Mouse (Mus musculus): ENCODE data around the gene Atp5mpl.
"Not testable (repeated sequence)": the region's sequence is repeated elsewhere in the genome, so short reads cannot be mapped to it uniquely, and the experiment has no call there.

Atp5mpl gene

DNA sequence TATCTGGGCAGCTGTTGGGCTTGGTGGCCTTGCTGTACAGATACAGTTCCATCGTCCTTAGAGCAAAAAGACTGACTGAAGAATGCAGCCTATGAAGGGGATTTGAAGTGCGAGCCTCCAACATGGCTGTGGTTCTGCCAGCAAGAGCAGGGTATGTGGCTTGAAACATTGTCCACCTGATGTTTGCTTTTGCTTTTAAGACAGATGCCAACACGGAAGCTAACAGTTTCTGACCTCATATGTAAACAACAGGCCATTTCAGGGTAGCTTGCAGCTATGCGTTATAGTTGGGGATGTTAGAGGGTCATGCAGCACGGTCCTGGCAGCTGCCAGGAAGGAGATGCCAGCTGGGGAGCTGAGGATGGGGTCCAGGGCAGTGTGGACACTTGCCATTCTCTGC is 16.3 kb downstream of the Atp5mpl start:
- no peak for DNase-seq (ENCODE audit: low spot score in 2 of 2)

DNA sequence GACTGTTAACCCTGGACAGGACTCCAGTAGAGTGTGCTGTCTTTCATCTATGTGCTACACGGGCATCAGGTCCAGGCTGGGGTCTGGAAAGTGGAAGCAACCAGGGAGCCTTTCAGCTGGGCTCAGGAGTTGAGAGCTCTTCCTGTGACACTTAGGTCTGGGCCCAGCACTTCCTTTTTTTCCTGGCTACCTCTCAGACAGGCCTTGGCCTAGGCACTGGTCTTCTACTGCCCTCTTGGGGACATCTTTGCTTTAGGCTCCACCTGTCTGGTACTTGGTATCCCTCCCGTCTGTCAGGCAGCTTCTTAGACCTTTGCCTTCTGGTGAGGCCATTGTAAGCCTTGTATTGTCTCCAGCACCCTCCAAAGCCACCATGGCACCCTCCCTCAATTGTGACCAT is 20.1 kb downstream of the Atp5mpl start:
- DNase-seq (ENCODE audit: low spot score in 2 of 2) = no peak

DNA sequence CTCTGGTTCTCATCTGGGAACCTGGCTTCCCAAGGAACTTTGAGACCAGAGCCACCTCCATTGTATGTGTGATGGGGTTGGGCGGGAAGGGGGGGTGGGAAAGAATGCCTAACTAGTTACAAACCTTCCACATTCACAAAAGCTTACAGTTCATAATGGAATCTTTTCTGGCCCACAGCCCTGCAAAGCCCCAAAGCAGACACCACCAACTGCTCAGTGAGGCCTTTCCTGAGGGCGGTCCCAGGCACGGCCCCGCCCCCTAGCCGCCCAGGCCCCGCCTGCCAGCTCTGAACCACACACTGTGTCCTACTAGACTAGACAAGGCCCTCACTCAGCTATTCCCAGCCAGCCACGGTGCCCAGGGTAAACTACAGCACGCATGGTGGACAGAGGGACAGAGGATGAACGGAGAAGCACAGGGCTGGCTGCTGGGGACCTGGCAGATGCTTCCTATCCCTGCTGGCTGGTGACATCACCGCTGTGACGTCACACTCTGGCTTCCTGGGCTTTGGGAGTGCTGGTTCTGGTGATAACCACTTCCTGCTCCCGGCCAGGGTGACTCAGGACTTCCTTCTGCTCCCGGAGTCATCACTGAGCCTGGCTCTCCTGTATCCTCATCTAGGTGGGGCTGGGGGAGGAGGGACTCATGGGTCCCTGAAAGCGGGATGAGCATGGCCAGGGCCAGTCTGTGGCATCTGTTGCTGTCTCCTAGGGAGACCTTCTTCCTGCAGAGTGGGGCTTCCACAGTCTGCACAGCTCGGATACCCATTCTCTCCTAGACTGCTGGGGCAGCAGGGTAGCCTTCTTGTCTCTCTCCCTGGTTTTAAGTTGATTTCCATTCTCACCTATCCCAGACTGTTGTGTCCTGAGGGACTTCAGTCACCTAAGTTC is 20.8 kb downstream of the Atp5mpl start:
- not testable (repeated sequence) for DNase-seq (ENCODE audit: low spot score in 2 of 2)

DNA sequence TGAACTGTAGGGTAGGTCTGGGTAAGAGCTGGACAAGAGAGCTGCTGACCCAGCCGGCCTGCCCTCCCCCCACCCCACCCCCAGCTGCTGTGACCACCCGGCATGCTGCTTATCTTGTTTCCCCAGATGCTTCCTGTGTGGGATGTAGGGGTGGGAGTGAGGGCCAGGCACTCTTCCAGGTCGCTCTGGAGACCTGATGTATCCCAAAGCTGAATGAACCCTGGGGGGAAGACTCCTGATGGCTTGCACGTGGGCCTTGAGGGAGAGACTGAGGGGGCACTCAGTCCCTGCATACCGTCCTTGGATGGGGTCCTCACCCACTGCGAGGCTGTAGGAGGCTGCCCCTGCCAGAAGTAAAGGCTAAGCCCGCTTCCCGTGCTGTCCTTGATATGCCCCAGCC is 21.7 kb downstream of the Atp5mpl start:
- DNase-seq (ENCODE audit: low spot score in 2 of 2) = no peak

DNA sequence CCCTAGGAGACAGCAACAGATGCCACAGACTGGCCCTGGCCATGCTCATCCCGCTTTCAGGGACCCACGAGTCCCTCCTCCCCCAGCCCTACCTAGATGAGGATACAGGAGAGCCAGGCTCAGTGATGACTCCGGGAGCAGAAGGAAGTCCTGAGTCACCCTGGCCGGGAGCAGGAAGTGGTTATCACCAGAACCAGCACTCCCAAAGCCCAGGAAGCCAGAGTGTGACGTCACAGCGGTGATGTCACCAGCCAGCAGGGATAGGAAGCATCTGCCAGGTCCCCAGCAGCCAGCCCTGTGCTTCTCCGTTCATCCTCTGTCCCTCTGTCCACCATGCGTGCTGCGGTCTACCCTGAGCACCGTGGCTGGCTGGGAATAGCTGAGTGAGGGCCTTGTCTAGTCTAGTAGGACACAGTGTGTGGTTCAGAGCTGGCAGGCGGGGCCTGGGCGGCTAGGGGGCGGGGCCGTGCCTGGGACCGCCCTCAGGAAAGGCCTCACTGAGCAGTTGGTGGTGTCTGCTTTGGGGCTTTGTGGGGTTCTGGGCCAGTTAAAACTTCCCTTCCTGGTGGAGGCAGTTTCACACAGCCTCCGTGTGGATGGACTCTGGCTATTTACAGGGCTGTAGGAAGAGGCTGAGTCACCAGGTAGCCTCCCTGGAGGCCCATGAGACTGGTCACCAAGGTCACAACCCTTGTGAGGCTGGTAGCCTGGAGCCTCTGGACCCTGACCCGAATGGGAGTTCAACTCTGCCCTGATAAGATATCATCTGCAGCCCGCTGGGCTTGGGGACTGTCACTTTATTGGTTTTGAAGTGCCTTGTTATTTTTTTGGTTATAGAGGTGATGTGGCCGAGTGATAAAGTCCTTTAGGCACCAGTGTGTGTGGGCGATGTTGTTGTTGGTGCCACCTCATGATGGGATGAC is 22.5 kb downstream of the Atp5mpl start:
- DNase-seq (ENCODE audit: low spot score in 2 of 2) = not testable (repeated sequence)

DNA sequence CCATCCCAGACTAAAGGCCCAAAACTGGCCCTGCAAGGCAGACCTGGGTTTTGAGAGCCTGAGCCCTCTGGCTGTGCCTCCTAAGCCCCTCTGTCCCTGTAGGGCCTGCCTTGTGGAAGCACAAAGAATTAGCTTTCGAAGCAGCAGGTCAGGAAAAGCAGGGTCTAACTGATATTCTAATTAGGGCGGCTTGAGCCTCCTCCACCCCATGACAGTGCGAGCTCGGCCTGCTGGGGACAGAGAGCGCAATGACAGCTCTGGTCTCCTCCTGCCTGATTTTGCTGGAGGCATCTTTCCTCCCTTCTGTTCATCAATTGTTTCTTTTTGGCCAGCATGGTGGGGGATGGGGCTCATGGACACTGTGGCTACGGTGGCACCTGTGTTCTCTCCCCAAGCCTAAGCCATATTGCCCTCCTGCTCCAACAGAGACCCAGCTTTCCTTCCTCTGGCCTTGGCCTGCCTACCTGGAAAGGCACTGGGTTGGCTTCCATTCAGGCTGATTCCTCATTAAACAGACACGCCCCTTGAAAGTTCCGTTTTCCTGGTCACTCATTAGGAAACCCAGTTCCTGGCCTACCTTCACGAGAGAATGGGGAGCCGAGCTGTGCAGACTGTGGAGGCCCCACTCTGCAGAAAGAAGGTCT is 23.2 kb downstream of the Atp5mpl start:
- DNase-seq (ENCODE audit: low spot score in 2 of 2) = no peak

DNA sequence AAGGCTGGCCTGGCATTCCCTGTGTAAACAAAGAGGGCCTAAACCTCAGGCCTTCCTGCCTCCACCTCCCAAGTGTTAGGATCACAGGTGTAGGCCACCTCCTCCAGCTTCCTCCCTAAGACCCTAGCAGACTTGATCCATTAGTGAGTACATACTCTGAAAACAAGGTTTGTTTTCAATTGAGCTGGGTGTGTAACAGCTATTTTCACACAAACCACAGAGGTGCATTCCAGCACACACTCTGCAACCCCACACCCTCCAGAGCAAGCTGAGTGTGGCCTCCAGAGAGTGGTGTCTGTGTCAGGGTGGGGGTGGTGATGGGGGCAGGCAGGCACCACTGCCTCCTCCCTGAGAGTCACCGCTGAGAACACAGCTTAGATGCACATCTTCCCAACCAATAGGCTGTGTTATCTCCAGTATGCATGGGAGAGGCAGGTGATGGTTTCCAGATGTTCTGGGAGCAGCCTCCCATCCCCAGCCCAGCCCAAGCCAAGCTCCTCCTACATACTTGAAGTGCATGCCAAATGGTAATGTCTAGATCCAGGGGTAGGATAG is 28.1 kb downstream of the Atp5mpl start:
- DNase-seq (ENCODE audit: low spot score in 2 of 2) = no peak

DNA sequence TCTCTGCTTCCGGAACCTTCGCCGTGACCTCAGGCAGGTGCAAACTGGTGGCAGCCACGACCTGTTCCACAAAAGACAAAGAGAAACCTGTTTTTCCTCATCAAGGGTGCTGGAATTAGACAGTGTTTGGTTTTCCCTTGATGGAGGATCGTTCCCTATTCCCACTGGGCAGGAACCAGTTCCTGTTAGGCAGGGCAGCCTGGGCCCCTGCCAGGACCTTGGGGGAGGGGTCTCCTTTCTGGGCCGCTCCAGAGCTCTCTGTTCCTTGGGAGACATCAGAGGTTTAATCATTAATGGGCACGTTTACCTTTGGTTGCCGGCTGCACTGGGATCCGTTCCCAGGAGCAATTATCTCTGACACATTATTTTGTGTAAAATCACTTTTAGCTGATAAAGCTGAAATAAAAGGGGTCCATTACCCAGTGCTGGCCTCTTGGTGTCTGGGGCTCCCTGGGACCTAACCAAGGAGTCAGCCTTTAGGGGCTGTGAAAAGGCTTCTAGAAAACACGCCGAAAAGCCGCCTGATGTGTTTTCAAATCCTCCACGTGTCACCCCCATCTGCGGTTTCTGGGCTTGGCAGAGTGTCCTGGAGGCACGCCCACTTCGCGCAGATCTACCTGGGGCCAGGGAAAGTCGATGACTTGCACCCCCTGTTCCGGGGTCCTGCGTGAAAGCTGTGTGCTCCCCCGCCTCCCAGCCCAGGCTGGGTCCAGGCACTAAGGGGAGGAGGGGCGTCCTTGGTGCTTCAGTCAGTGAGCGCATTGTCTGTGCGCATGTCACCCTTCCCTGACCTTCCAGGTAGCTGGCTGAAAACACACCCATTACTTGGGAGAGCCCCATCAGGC is 29.8 kb downstream of the Atp5mpl start:
- DNase-seq (ENCODE audit: low spot score in 2 of 2) = no peak

DNA sequence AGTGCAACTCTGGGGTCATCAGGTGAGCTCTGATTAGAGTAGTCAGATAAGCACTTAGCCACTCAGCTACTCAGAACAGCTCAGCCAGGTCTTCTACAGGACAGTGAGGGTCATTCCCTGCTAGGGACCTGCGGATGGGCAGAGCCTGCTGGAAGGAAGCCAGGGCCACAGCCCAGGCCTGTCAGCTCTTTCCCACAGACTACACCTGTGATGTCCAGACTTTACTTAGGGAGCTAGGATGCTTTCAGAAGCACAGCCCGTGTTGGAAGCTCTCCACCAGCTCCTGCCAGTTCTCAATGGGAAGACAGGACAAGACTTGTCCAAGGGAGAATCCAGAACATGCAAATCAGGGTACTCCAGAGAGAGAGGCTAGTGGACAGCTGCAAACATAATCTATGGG is 32.8 kb downstream of the Atp5mpl start:
- no peak for DNase-seq (ENCODE audit: low spot score in 2 of 2)

DNA sequence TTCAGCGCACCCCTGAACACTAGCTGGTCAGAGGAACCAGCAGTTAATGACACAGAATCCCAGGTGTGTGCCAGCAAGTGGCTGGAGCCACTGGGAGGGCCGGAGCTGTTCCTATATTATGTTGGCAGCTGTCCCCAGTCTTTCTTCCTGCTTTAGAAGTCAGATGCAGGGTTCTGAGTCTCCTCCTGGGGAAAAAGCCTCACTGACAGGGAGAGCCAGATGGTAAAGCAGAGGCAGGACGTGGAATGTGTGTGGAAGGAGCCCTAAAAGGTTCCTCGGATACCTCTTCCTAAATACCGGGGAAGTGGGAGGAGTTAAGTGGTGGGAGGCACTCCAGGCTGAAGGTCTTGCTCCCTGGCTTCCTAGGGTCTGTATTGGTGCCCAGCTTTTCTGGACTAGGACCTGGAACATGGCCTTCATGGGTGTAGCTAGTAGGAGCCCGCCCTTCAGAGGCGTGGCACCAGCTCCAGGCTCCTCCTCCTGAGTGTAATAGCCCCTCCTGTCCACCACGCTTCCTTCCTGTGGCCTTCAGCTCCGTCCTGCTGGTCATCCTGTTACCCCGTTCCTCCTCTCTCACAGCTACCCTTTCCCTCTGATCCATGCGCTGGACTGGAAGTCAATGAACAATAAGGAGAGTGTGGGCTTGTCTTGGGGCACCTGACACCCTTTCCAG is 33.6 kb downstream of the Atp5mpl start:
- no peak for DNase-seq (ENCODE audit: low spot score in 2 of 2)

DNA sequence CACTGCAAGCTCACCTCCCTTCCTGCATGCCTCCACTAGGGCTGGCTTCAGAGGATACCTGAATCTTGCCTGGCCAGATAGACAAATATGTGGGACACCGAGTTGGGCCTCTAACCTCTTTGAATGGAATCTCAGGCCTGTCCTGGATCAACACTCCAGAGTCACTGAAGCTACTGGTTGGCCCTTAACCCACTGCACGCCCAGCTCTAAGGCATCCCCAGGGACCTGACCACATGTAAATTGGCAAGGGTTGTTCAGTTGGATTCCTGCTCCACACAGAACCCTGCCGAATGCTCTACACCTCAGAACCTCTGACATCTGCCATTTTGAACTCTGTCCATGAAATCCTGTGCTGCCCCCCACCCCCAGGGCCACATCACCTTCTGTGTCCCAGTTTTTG is 34.3 kb downstream of the Atp5mpl start:
- DNase-seq (ENCODE audit: low spot score in 2 of 2) = no peak

DNA sequence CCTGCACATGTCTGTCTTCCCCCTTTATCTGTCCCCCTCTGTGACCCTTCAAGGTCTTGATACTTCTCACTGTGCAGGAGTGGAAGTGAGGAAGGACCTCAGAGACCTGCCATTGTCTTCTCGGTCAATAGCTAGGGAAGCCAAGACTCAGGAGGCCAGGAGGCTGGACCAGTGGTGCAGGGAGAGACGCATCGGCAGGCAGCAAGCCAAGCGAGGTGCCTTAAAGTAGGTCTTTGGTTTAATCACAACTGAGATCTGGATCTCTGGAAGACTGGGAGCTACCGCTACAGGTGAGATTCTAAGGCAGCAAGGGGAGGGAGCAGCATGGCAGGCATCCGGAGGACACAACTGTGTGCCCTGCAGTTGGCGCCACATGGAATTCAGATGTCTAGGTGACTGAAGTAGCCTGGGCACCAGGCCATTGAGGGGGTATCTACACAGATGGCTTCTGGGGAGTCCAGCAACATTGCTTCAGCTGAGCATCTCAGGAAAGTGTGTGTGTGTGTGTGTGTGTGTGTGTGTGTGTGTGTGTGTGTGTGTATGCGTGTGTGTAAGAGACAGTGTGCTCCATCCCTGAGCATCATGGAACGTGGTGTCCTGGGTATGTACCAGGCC is 35.3 kb downstream of the Atp5mpl start:
- no peak for DNase-seq (ENCODE audit: low spot score in 2 of 2)

DNA sequence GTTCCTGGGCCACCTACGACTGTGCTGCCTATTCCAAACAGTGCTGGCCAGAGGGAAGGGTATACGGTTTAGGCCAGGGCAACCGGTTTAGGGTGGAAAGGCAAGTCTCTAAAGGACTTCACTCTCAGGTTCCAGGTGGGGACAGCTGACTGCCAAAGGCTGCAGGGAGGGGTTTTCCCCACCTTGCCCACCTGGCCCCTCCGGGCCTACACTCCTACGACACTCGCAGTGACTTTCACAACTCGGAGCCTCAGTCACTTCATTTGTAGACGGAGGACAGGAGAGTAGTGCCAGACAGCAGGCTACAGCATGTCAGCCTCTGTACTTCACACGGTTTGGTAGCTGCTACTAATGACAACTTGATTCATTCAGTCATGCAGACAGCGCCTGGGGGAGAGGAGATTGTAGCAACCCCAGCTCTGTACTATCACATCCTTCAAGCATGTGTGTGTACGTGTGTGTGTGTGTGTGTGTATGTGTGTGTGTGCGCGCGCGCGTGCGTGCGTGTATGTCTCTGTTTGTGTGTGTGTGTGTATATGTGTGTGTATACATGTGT is 38.3 kb downstream of the Atp5mpl start:
- DNase-seq (ENCODE audit: low spot score in 2 of 2) = no peak

DNA sequence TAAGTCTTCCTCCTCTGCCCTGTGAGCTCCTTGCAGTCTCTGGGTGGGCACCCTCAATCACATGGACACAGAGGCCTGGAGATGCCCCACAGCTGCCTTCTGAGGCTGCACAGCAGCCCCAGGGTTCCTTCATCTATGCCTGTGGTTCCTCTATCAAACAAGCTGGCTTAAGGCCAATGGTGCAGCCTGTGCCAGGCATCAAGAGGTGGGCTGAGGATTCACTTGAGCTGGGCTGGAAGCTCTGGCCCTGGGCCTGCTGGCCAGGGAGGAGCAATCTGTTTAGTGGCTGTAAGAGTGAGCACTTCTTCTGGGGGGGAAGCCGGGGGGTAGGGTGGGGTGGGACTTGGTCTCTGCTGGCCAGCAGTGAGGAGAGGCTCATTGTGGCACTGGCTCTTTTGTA is 39.4 kb downstream of the Atp5mpl start:
- no peak for DNase-seq (ENCODE audit: low spot score in 2 of 2)

DNA sequence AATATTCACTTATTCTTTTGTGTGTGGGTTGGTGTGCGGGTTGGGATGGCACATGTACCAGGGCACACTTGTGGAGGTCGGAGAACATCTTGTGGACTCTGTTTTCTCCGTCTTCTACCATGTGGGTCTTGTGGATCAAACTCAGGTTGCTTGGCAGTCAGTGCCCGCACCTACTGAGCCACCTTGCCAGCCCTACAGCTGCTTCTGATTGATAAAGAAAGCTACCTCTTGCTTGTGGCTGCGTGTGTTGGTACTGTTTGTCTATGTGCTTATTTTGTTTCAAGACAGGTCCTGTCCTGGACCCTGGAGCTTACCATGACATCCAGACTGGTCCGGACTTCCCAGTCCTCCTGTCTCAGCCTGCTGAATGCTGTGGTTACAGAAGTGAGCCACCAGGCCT is 43.7 kb downstream of the Atp5mpl start:
- no peak for DNase-seq (ENCODE audit: low spot score in 2 of 2)

DNA sequence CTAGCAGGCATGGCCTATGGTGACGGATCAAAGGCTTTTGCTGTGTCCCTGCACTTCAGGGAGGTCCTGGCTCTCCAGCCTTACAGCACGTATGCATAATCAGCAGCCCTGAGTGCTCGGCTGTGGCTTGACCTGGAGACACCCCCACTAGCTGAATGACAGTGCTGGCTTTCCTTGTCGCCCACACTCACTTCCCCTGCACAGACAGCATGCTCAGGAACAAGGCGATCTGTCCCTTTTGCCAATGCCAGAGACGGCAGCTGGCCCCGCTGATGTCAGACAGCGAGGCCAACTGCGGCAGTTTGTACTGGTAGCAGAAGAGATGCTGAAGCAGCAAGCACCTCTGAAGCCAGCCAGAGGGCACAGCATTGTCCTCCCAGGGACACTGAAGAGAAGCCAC is 46.7 kb downstream of the Atp5mpl start:
- DNase-seq (ENCODE audit: low spot score in 2 of 2) = no peak

DNA sequence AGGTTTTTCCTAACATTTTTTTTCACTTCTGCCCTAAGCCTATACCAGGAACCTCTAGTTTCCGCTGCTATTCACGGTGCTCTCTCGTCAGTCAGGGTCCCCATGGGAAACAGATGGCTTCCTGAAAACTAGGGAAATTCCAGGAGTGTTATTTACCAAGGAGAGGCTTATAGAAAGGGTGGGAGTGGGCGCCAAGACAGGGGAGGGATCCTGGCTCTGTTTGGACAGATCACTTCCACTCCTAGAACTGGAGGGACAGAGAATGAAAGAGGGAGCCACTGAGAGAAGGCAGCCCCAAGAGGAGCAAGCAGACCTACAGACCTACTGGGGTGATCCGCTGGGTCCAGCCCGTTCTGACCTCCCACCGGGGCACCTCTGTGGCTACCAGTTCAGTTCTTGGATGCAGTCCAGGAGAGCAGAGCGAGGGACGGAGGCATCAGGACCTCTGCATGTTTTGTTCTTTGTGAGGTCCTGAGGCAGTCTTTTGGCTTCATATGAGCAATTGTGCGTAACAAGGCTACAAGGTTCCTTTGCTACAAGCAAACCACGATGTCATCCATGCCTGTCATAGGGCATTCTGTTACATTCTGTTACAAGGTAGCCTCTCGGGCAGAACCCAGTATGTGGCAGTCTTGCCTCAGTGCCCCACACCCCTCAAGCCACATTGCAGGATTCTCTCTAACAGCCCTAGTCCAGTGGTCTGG is 50.1 kb downstream of the Atp5mpl start:
- no peak for DNase-seq (ENCODE audit: low spot score in 2 of 2)

DNA sequence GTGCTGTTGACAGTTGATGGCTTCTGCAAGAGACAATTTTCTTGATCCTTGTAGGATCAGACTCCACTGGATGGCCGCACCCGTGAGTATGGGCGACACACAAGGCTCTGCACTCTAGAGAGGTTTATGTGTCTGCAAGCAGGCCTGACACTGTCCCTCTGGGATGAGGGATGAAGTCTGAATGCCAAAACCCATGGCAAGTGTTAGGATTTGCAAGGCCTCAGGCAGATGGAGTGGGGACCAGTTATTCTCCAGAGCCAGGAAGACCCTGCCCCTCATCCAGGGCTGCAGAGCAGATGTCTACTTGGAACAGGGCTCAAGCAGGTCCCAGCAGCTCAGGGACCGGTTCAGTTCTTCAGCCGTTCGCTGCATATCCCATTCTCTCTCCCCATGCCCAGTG is 51.0 kb downstream of the Atp5mpl start:
- DNase-seq (ENCODE audit: low spot score in 2 of 2) = no peak

DNA sequence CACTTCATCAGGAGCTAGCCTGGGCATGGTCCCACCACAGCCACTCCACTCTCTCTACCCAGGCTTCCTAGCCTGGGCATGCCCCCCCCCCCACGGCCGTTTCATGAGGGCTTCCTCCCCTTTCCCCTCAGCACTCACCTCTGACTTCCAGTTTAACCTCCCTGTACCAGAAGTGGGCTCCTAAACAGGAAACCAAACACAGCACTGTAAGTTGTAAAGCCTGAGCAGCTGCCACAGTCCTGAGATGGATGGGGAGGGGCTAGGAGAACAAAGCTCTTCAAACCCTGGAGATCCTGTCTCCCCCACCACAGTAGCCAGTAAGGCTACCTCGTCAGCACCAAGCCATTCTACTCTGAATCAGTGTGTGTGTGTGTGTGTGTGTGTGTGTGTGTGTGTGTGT is 52.7 kb downstream of the Atp5mpl start:
- no peak for DNase-seq (ENCODE audit: low spot score in 2 of 2)

All from frontal cortex, postnatal 25 days (tissue).